Mouse (Mus musculus) macrophage (primary cell): ENCODE measurements at regions not wholly inside any gene's neighbourhood (a gene's known extent, or its start where the extent isn't known, plus 50 kb on each side); places are given as distances from the start of the nearest gene placed in this dataset.

Experiments
- H3K27ac ChIP-seq: fragments of 350-480 bp; formaldehyde crosslinking; 2 replicates; pipeline ENCODE4 v1.9.0; 2021
- H3K36me3 ChIP-seq: fragments of 350-480 bp; formaldehyde crosslinking; 2 replicates; pipeline ENCODE4 v1.9.0; 2021; ENCODE audit errors: inconsistent target
- H3K4me3 ChIP-seq: fragments of 350-480 bp; formaldehyde crosslinking; 2 replicates; pipeline ENCODE4 v1.9.0; 2021; ENCODE audit errors: inconsistent target
- H3K79me2 ChIP-seq: fragments of 350-480 bp; formaldehyde crosslinking; 2 replicates; pipeline ENCODE4 v1.9.0; 2021; ENCODE audit errors: inconsistent target
- WGBS: methylation state at CpG from one replicate; pipeline ENCODE4 v1.1.7; 2026; ENCODE audit warnings: inconsistent platforms; ENCODE audit not compliant: missing documents; 5-methylcytosine and 5-hydroxymethylcytosine counted together

GRCm38 (mm10) chr10:56920711-56921672 is 543.9 kb downstream of the Gja1 start:
- H3K27ac ChIP-seq = no peak overlapping the region
- no peaks in the 10 kb centered on the region for H3K79me2 ChIP-seq
- H3K4me3 ChIP-seq = no peak overlapping the region
- WGBS = 74% methylated on average over 20 of the region's 20 CpGs
- H3K36me3 ChIP-seq = no peaks in the 10 kb centered on the region

- Histone ChIP-seq H3K36me3 (no peaks in the 10 kb centered on the region), H3K27ac (no peak overlapping the region), H3K4me3 (no peak overlapping the region), H3K79me2 (no peaks in the 10 kb centered on the region)
- WGBS = 100% methylated on average over 4 of the region's 4 CpGs
These were observed 551.0 kb upstream of the Hsf2 start for GRCm38 (mm10) chr10:56935174-56935573.

- H3K27ac ChIP-seq = no peak overlapping the region
- no peak overlapping the region for H3K4me3 ChIP-seq
- H3K36me3 ChIP-seq = no peaks in the 10 kb centered on the region
- no peaks in the 10 kb centered on the region for H3K79me2 ChIP-seq
- WGBS = 65% methylated on average over 4 of the region's 4 CpGs
These were observed 544.2 kb upstream of the Hsf2 start for GRCm38 (mm10) chr10:56941972-56942371.

GRCm38 (mm10) chr10:56944434-56945145 is 541.6 kb upstream of the Hsf2 start:
- 4% methylated on average over 5 of the region's 5 CpGs for WGBS
- H3K27ac ChIP-seq = no peak overlapping the region

GRCm38 (mm10) chr10:56956728-56957127 is 529.5 kb upstream of the Hsf2 start:
- 96% methylated on average over 2 of the region's 2 CpGs for WGBS
- Histone ChIP-seq H3K79me2 (no peaks in the 10 kb centered on the region), H3K27ac (no peak overlapping the region), H3K36me3 (no peaks in the 10 kb centered on the region), H3K4me3 (no peak overlapping the region)

More at GRCm38 (mm10) chr10:56944434-56945145, 541.6 kb upstream of the Hsf2 start:
- Histone ChIP-seq H3K36me3 (no peaks in the 10 kb centered on the region), H3K79me2 (no peaks in the 10 kb centered on the region), H3K4me3 (no peak overlapping the region)

GRCm38 (mm10) chr10:56962096-56962807 is 523.9 kb upstream of the Hsf2 start:
- Histone ChIP-seq H3K27ac (no peak overlapping the region), H3K4me3 (no peak overlapping the region), H3K36me3 (no peaks in the 10 kb centered on the region), H3K79me2 (no peaks in the 10 kb centered on the region)
- WGBS = 88% methylated on average over 4 of the region's 4 CpGs

- no peaks in the 10 kb centered on the region for H3K79me2 ChIP-seq
- H3K36me3 ChIP-seq = no peaks in the 10 kb centered on the region
- WGBS = 51% methylated on average over 3 of the region's 3 CpGs
- H3K27ac ChIP-seq = no peak overlapping the region
- no peak overlapping the region for H3K4me3 ChIP-seq
These were observed 523.0 kb upstream of the Hsf2 start for GRCm38 (mm10) chr10:56963215-56963614.

- H3K27ac ChIP-seq = no peak overlapping the region
- H3K36me3 ChIP-seq = no peaks in the 10 kb centered on the region
- 100% methylated on average over 1 of the region's 1 CpGs for WGBS
- no peaks in the 10 kb centered on the region for H3K79me2 ChIP-seq
- no peak overlapping the region for H3K4me3 ChIP-seq
These were observed 517.3 kb upstream of the Hsf2 start for GRCm38 (mm10) chr10:56968913-56969312.

- no peaks in the 10 kb centered on the region for H3K79me2 ChIP-seq
- 98% methylated on average over 4 of the region's 5 CpGs for WGBS
- H3K36me3 ChIP-seq = no peaks in the 10 kb centered on the region
- H3K4me3 ChIP-seq = no peak overlapping the region
- no peak overlapping the region for H3K27ac ChIP-seq
These were observed 511.4 kb upstream of the Hsf2 start for GRCm38 (mm10) chr10:56974812-56975211.

GRCm38 (mm10) chr10:56979601-56980000 is 506.6 kb upstream of the Hsf2 start:
- H3K36me3 ChIP-seq = no peaks in the 10 kb centered on the region
- 83% methylated on average over 3 of the region's 3 CpGs for WGBS

GRCm38 (mm10) chr10:56980821-56981220 is 505.4 kb upstream of the Hsf2 start:
- WGBS = 76% methylated on average over 3 of the region's 3 CpGs
- Histone ChIP-seq H3K79me2 (no peaks in the 10 kb centered on the region), H3K4me3 (no peak overlapping the region), H3K36me3 (no peaks in the 10 kb centered on the region), H3K27ac (no peak overlapping the region)

More at GRCm38 (mm10) chr10:56979601-56980000, 506.6 kb upstream of the Hsf2 start:
- no peaks in the 10 kb centered on the region for H3K79me2 ChIP-seq
- no peak overlapping the region for H3K4me3 ChIP-seq
- no peak overlapping the region for H3K27ac ChIP-seq

GRCm38 (mm10) chr10:56982526-56983190 is 503.5 kb upstream of the Hsf2 start:
- Histone ChIP-seq H3K36me3 (no peaks in the 10 kb centered on the region), H3K4me3 (no peak overlapping the region), H3K79me2 (no peaks in the 10 kb centered on the region), H3K27ac (no peak overlapping the region)
- WGBS = 87% methylated on average over 8 of the region's 8 CpGs

- Histone ChIP-seq H3K4me3 (no peak overlapping the region), H3K36me3 (no peaks in the 10 kb centered on the region), H3K79me2 (no peaks in the 10 kb centered on the region), H3K27ac (no peak overlapping the region)
- WGBS = 95% methylated on average over 3 of the region's 3 CpGs
These were observed 491.2 kb upstream of the Hsf2 start for GRCm38 (mm10) chr10:56994969-56995368.
